Mouse (Mus musculus) embryonic fibroblast, embryonic 13.5 days (primary cell): ENCODE data around the gene Olfr224. TPM values are rescaled to one million over a fixed set of nuclear protein-coding genes. Genes with fewer than 3 reads are reported as not detected.
"Not testable (repeated sequence)": the region's sequence is repeated elsewhere in the genome, so short reads cannot be mapped to it uniquely, and the experiment has no call there.

Experiments
- H3K27ac ChIP-seq: 2 replicates; pipeline ENCODE4 v1.5.1; 2012; ENCODE audit warnings: low read length, control low read depth, inconsistent platforms; ENCODE audit not compliant: insufficient read depth
- H3K4me1 ChIP-seq: 2 replicates; pipeline ENCODE4 v1.6.1; 2011; ENCODE audit warnings: low read length; ENCODE audit not compliant: control insufficient read depth, insufficient read depth
- H3K4me3 ChIP-seq: 2 replicates; pipeline ENCODE4 v1.5.1; 2011; ENCODE audit warnings: mild to moderate bottlenecking, control low read depth, low read length; ENCODE audit not compliant: insufficient read depth
- CTCF ChIP-seq: IDR thresholded peaks from 2 replicates; pipeline ENCODE4 v1.5.1; 2011; ENCODE audit warnings: mild to moderate bottlenecking, control low read depth, low read length, moderate library complexity, borderline replicate concordance; ENCODE audit not compliant: insufficient read depth
- POLR2A ChIP-seq: IDR thresholded peaks from 2 replicates; pipeline ENCODE4 v1.6.1; 2011; ENCODE audit warnings: low read depth, mild to moderate bottlenecking, control low read depth, low read length, moderate library complexity
- polyA plus RNA-seq: library from polyadenylated mRNA; stranded (reverse); fragments of >200 nt; gene quantifications from 2 replicates; pipeline ENCODE4 v1.2.4, GENCODE M21; 2011; ENCODE audit warnings: low read depth; ENCODE audit not compliant: missing spikeins, insufficient read length

Gene Olfr224
- polyA plus RNA-seq, 1 experiment: not detected

DNA sequence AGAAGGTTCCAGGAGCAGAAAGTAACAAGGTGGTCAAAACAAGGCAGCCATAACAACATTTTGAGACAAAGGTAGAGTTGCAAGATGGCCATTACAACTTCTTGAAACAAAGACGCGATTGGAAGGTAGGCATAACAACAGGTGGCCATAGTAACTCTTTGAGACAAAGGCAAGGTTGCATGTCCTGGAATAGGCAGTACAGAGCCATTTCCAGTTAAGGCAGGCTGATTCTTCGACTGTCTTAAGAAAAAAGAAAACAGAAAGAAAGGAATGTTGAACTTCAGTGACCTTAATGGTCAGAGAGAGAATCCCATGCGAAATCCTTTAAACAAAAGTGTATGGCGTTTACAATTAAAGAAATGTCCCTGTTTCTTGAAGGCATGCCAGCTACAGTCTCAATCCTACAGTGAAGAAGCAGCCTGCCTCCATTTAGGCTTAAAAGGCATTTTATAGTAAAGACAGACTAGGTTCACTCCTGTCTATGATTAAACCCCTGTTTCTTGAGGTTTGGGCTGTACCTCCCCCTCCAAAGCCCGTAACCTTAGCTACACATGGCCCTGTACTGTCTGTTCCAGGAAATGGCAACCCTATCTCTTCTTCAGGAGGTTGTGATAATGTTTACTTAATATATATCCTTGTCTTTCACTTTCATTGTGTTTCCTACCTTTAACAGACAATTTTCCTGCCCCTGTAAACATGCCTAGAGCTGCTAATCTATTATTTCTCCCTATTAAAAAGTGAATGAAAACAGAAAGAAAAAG lies 32.6 kb upstream of the Olfr224 start:
- Histone ChIP-seq H3K27ac (no peak overlapping the region), H3K4me3 (no peak overlapping the region), H3K4me1 (no peaks in the 10 kb centered on the region)
- no peak for TF ChIP-seq CTCF
- no peak for TF ChIP-seq POLR2A

DNA sequence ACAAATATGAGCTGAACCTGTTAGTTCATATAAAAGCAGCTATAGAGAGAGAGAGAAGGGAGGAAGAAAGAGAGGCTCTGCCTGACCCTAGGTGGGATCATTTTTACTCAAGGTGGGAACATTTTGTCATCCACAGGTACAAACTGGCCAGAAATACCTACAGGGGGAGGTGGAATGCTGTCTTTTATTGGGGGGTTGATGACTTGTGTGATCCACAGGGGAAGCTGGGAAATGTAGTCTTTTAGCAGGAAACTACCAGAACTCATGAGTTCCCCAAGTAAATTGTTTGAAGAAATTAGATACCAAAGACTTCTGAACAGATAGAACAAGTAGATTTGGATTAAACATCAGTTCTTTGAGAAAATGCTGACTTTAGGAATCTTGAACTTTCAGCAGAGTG lies 31.7 kb upstream of the Olfr224 start:
- no peak for TF ChIP-seq CTCF
- no peak for TF ChIP-seq POLR2A
- Histone ChIP-seq H3K4me3 (no peak overlapping the region), H3K4me1 (no peaks in the 10 kb centered on the region), H3K27ac (no peak overlapping the region)

DNA sequence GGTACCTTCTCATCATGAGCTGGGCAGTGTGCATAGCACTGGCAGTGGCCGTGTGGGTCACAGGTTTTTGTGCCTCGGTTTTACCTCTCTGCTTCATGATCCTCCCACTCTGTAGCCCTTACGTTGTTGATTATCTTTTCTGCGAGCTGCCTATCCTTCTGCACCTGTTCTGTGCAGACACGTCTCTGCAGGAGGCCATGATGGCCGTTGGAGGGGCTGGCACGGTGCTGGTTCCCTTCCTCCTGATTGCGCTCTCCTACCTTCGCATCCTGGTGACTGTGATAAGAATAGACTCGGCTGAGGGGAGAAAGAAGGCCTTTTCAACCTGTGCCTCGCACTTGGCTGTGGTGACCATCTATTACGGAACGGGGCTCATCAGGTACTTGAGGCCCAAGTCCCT lies 27.5 kb upstream of the Olfr224 start:
- no peak for TF ChIP-seq CTCF
- TF ChIP-seq POLR2A: no peak
- H3K4me1 ChIP-seq: no peaks in the 10 kb centered on the region
- H3K27ac ChIP-seq: no peak overlapping the region
- H3K4me3 ChIP-seq: no peak overlapping the region

DNA sequence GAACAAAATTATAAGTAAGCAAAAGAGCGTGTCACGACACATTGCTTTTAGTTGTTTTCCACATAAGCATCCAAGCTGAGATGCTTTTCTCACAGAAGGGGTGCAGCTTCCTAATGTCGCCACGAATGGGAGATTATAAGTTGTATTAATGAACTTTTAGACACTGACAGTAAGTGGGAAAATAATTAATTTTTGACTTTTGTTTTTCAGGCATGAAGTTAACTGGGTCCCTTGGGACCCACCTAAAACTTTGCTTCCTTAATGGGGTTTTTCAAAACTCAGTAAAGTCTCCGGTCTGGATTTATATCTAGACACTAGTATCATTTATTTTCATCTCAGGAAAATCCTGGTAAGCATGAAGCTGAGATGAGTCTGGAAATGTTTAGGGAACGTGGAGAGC lies 24.5 kb upstream of the Olfr224 start, which contains the start of gene Olfr324:
Gene Olfr324 (plus strand): TSS at position 301 of the 400 bp plus-strand sequence.
- no peaks in the 10 kb centered on the region for H3K4me1 ChIP-seq
- no peak within 1 kb of the TSS for H3K4me3 ChIP-seq
- H3K27ac ChIP-seq: no peak within 1 kb of the TSS
- TF ChIP-seq CTCF (no peak), POLR2A (no peak)

DNA sequence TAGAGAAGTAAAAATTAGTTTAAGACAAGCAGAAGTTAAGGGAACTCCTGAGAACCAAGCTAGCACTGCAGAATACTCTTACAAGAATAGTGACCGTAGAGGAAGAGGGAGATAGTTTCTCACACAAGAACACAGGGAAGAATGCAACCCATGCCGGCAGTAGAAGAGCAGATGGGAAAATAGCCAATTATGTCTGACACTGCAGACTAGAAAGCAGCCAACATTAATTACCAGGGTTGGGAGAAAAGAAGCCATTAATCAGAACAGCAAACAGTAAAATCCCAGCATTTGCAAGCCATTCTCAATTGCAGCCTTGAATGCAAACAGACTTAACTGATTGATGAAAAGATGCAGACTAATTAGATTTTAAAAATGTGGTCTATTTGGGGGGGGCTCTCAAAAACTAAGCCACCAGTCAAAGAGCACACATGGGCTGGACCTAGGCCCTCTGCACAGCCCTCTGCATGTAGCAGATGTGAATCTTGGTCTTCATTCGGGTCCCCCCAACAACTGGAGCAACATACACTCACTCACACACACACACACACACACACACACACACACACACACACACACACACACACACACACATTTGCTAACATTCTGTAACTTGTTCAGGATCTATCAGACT lies 18.4 kb upstream of the Olfr224 start:
- no peak for TF ChIP-seq CTCF
- TF ChIP-seq POLR2A: no peak
- Histone ChIP-seq H3K27ac (no peak overlapping the region), H3K4me1 (no peaks in the 10 kb centered on the region), H3K4me3 (no peak overlapping the region)

DNA sequence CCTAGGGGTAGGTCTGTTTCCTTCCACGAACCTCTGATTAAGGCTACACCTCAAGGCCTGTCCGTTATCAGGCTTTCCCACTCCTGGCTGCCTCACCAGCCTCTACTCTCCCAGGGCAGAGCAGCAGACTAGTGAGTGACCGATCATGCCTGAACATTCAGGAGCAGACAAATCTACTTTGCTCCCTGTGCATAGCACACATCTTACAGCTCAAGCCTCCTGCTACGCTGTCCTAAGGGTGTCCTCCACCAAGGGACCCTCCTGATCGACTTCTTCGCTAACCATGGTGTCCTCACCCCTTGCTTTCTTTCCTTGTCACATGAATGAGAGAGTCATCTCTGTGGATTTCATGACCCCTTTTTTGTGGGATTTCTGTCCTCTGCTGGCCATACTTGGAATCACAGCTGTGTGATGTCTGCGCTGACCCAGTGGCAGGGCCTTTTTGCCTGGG lies 17.6 kb upstream of the Olfr224 start:
- H3K4me3 ChIP-seq: no peak overlapping the region
- H3K4me1 ChIP-seq: no peaks in the 10 kb centered on the region
- H3K27ac ChIP-seq: no peak overlapping the region
- TF ChIP-seq CTCF: 0 out of 2 replicates have a peak, but pooled peaks have one; percentile 9
- TF ChIP-seq POLR2A: no peak

DNA sequence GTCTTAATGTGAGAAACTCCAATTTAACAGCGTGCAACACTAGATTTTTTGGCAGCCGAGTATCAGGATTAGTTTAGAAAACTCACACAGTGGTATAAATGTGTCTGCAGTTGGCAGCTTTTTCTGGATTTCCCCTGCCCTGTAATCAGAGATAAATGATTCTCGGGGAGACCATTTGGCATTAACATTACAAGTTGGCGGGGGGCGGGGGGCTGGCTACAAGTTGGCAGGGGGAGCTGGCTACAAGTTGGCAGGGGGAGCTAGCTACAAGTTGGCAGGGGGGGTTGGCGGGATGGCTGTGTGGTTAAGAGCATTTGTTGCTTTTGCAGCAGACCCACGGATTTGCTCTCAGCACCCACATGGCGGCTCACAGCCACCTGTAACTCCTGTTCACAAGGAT lies 8.3 kb upstream of the Olfr224 start:
- no peaks in the 10 kb centered on the region for H3K4me1 ChIP-seq
- H3K27ac ChIP-seq: no peak overlapping the region
- H3K4me3 ChIP-seq: no peak overlapping the region
- TF ChIP-seq CTCF: no peak
- no peak for TF ChIP-seq POLR2A

DNA sequence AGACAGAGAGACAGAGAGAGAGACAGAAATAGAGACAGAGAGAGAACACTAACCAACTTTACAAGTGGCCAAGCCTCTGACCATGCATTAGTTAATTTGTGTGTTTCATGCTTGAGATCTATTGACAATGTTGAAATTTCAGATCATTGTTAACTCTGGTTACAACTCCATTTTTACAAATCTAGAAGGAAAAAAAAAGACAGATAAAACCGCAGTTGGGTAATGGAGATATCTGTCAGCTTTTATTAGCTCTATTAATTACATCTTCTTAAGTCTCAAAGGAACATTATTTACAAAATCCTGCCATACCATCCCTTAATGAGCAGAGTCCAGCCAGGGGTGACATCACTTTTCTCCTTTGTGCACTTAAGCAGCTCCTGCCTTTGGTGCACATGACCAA lies 7.1 kb upstream of the Olfr224 start, which contains the start of gene Olfr325:
Gene Olfr325 (plus strand): TSS at position 301 of the 400 bp plus-strand sequence.
- no peak within 1 kb of the TSS for H3K27ac ChIP-seq
- no peak within 1 kb of the TSS for H3K4me3 ChIP-seq
- TF ChIP-seq POLR2A (no peak), CTCF (no peak)
- H3K4me1 ChIP-seq: no peaks in the 10 kb centered on the region

DNA sequence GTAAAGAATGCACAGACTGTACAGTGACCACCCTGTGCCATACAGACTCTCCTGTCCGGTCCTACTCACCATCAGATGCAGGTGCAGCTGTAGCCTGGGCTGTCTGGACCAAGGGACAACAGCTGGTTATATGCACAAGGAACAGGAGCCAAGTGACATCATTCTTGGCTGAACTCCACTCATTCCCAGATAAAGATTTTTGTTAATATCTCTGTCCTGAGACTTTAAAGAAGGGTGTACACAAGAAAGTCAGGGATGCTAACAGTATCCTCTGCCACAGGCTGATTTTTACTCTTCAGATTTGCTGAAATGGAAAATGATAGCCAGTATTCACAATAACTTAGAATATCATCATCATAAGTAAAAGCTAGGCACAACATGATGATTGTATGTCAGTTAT lies 14.8 kb downstream of the Olfr224 start, which contains the start of gene Olfr328:
Gene Olfr328 (minus strand): TSS at position 101 of the 400 bp plus-strand sequence.
- Histone ChIP-seq H3K4me1 (no peaks in the 10 kb centered on the region), H3K27ac (no peak within 1 kb of the TSS), H3K4me3 (no peak within 1 kb of the TSS)
- TF ChIP-seq CTCF (no peak), POLR2A (no peak)

DNA sequence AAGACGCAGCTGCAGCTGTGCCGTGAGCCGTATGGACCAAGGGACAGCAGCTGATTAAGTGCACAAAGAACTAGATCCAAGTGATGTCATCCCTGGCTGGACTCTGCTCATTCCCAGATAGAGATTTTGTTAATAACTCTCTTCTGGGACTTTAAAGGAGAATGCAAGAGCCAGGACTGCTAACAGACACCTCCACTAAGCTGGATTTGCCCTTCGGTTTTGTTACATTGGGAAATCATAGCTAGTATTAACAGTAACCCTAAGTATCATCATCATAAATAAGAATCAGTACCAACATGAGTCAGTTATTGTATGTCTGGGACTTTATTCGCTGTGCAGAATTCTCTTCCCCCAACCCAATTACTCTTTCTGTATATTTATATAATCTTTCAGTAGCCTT lies 24.0 kb downstream of the Olfr224 start, which contains the start of gene Olfr329-ps:
Gene Olfr329-ps (minus strand): TSS at position 101 of the 400 bp plus-strand sequence.
- Histone ChIP-seq H3K27ac (no peak within 1 kb of the TSS), H3K4me1 (no peaks in the 10 kb centered on the region), H3K4me3 (no peak within 1 kb of the TSS)
- TF ChIP-seq POLR2A (no peak), CTCF (no peak)

DNA sequence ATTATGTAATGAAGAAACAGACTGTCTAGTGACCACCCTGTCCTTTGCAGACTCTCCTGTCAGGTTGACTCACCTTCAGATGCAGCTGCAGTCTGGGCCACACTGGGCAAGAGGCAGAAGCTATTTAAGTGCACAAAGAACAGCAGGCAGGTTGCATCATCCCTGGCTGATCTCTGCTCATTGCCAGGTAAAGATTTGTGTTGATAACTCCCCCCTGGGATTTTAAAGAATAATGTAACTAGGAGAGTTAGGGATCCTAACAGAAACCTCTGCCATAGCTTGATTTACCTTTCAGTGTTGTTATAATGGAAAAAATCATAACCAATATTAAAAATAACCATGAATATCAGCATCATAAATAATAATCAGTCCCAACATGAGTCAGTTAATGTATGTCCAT lies 35.6 kb downstream of the Olfr224 start, which contains the start of gene Olfr330:
Gene Olfr330 (minus strand): TSS at position 101 of the 400 bp plus-strand sequence.
- H3K4me1 ChIP-seq, H3K27ac ChIP-seq, H3K4me3 ChIP-seq: not testable (repeated sequence)

DNA sequence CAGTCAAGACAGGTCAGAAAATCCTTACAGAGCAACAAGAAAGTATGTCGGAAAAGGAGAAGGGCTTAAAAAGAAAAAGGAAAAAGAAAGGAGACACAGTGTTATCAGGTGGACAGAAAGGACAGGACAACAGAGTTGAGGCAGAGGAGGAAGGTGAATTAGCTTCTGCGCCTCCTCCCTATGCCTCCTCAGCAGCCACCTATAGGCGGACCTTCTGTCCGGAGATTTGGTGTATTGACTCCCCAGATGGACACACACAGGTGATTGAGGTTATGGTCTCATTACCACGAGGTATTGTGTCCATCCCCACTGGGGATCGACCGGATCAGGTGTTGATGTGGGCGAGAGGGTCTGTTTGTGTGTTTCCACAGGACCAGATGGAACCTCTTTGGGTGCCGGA lies 50.6 kb downstream of the Olfr224 start:
- H3K4me1 ChIP-seq, H3K27ac ChIP-seq, H3K4me3 ChIP-seq: not testable (repeated sequence)

DNA sequence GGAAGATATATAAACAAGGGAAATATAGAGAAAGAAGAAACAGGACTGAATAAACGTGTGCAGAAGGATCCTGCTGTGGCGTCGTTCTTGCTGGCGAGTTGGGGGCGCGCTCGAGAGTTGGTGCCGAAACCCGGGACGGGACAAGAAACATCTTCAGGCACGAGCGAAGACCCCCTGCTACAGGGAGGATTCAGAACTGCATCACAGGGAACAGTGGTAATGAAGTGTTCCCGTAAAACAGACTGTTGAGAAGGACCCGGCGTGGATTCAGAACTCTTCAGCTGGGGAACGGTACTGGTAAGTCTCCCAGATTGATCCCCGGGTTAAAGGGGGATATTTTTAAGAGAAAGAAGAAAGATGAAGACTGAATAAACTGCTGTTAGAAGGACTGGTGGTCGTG lies 51.4 kb downstream of the Olfr224 start:
- not testable (repeated sequence) for H3K4me3 ChIP-seq, H3K27ac ChIP-seq, H3K4me1 ChIP-seq
